Mouse (Mus musculus): ENCODE measurements around the gene Fut1. TPM values are rescaled to one million over a fixed set of nuclear protein-coding genes. Genes with fewer than 3 reads are reported as not detected.

The Fut1 gene
- polyA plus RNA-seq, 1 experiment from 2014 or later, result not detected

DNA sequence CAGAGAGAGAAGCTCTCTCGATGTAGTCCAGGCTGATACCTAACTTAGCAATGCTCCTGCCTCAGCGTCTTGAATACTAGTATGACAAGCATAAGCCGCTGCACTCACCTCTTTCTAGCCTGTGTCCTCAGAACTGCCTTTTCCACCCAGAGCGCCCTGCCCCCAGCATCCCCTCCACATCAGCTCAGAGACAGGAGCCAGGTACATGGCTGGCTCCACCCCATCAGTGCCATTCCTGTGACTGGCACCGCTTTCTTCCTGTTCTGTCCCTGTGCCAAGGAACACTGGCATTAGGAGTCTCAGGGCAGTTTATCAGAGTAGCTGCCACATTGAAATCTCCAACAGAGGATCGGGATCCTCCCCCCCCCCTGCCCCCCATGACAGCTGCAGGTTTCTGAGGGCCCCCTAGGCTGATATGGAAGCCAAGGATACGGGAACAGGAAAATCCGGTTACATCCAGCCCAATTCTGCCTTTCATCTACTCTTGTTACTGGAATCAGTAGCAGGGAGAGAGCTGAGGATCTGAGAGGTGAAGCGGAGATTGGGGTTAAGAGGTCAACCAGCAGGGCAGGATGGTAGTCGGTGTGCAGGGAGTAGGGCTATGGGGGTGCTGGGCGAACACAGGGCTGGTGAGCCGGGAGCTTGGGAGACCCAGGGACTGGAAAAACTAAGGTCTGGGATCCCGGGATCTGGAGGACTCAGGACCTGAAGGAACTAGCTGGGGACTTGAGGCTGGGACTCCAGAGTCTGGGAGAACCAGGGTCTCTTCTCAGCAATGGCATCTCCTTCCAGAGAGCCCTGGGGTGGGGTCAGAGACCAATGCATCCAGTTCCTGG lies 48.4 kb downstream of the Fut1 start:
- H3K4me3 ChIP-seq (ENCODE audit: inconsistent target), result no peak overlapping the region
- no peak overlapping the region for H3K27ac ChIP-seq
- H3K36me3 ChIP-seq (ENCODE audit: inconsistent target), result no peaks in the 10 kb centered on the region
- 77% methylated on average over 13 of the region's 13 CpGs for WGBS (ENCODE audit: missing documents)
- no peaks in the 10 kb centered on the region for H3K79me2 ChIP-seq (ENCODE audit: inconsistent target)

DNA sequence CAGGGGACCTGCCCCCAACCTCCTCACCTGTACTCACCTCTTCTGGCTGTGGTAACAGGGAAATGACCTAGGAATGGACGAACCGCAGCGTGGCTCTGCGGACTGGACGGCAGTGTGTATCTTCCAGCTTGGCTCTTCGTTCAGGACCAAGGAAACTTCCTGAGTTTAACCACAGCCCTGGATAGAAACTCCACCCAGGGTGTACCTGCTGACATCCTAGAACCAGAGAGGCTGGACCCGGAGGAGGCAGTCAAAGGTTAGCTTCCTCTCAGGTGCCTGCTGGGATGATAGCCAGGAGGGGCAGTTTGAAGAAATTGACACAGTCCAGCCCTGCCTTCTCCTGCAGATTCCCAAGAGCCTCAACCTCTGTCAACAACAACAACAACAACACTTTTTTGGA lies 49.1 kb downstream of the Fut1 start, which contains the start of gene Fut2:
Fut2 (minus strand) TSS at position 234 of the 400 bp plus-strand sequence.
- Histone ChIP-seq H3K27ac (no peak within 1 kb of the TSS), H3K36me3 (ENCODE audit: inconsistent target) (no peaks in the 10 kb centered on the region), H3K79me2 (ENCODE audit: inconsistent target) (no peaks in the 10 kb centered on the region), H3K4me3 (ENCODE audit: inconsistent target) (no peak within 1 kb of the TSS)
- 78% methylated on average over 7 of the region's 7 CpGs for WGBS (ENCODE audit: missing documents)

DNA sequence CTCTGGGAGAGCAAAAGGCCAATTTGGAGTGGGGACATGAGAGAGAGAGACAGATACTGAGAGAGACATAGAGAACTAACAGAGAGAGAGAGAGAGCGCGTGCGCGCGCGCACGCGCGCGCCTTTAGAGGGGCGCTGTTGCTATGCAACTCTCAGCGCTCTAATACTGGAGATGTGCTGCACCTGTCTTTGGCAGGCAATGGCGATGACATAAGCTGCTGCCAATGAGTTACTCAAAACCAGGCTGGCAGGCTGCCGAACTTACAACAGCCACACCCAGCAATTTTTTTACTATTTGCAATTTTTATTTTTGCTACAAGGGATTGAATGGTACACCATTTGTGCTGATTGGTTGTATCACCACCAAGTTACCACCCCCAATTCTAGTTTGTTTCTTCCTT lies 50.7 kb downstream of the Fut1 start:
- WGBS (ENCODE audit: missing documents), result 96% methylated on average over 14 of the region's 14 CpGs
- no peaks in the 10 kb centered on the region for H3K36me3 ChIP-seq (ENCODE audit: inconsistent target)
- H3K27ac ChIP-seq, result no peak overlapping the region
- no peak overlapping the region for H3K4me3 ChIP-seq (ENCODE audit: inconsistent target)
- no peaks in the 10 kb centered on the region for H3K79me2 ChIP-seq (ENCODE audit: inconsistent target)

DNA sequence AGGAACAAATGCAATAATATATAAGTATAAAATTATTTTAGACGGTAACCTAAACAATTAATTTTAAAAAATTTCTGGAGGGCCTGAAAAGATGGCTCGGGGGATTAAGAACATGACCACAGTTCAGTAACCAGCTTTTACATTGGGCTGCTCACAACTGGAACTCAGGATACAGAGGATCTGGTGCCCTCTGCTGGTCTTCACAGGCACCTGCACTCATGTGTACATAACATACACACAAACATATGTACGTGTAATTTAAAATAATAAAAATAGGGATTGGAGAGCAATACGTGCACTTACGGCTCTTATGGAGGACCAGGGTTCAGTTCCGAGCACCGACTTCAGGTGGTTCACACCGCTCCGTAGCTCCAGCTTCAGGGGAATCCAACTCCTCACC lies 51.8 kb downstream of the Fut1 start:
- no peak overlapping the region for H3K4me3 ChIP-seq (ENCODE audit: inconsistent target)
- no peaks in the 10 kb centered on the region for H3K79me2 ChIP-seq (ENCODE audit: inconsistent target)
- no peak overlapping the region for H3K27ac ChIP-seq
- H3K36me3 ChIP-seq (ENCODE audit: inconsistent target), result no peaks in the 10 kb centered on the region
- 95% methylated on average over 9 of the region's 9 CpGs for WGBS (ENCODE audit: missing documents)

Other genes starting within 250 kb of the Fut1 start
- gene Lin7b, start 246.7 kb upstream of the Fut1 start, polyA plus RNA-seq (2018), result 0.50 TPM in 1 of 3 replicates, not detected in the others
- 174 to 235 TPM (median 186 TPM) in 3 replicates for gene Snrnp70, start 221.5 kb upstream of the Fut1 start, polyA plus RNA-seq (2018)
- gene Kcna7, start 211.6 kb upstream of the Fut1 start, polyA plus RNA-seq (2018), result not detected in 3 replicates
- gene Ntf5, start 203.6 kb upstream of the Fut1 start, polyA plus RNA-seq (2018), result not detected in 3 replicates
- gene Lhb, start 196.5 kb upstream of the Fut1 start, polyA plus RNA-seq (2018), result not detected in 3 replicates
- gene Gys1, start 182.4 kb upstream of the Fut1 start, polyA plus RNA-seq (2018), result 7.1 to 9.5 TPM (median 7.3 TPM) in 3 replicates
- 14.9 to 41.5 TPM (median 18.7 TPM) in 3 replicates for gene Ruvbl2, start 179.2 kb upstream of the Fut1 start, polyA plus RNA-seq (2018)
- 15,351 to 37,573 TPM (median 32,957 TPM) in 3 replicates for gene Ftl1, start 157.4 kb upstream of the Fut1 start, polyA plus RNA-seq (2018)
- gene Bax, start 150.4 kb upstream of the Fut1 start, polyA plus RNA-seq (2018), result 72.6 to 246 TPM (median 245 TPM) in 3 replicates
- not detected in 3 replicates for gene Tulp2, start 135.4 kb upstream of the Fut1 start, polyA plus RNA-seq (2018)
- gene Gm45808, start 130.5 kb upstream of the Fut1 start, polyA plus RNA-seq (2018), result not detected in 3 replicates
- 12.5 to 24.6 TPM (median 12.8 TPM) in 3 replicates for gene Dhdh, start 128.5 kb upstream of the Fut1 start, polyA plus RNA-seq (2018)
- 298 to 734 TPM (median 400 TPM) in 3 replicates for gene Nucb1, start 106.9 kb upstream of the Fut1 start, polyA plus RNA-seq (2018)
- gene Ppp1r15a, start 91.0 kb upstream of the Fut1 start, polyA plus RNA-seq (2018), result 21.4 to 32.3 TPM (median 27.6 TPM) in 3 replicates
- 0.04 to 1.5 TPM (median 0.68 TPM) in 3 replicates for gene Plekha4, start 91.0 kb upstream of the Fut1 start, polyA plus RNA-seq (2018)
- 0.78 to 5.8 TPM (median 1.3 TPM) in 3 replicates for gene Hsd17b14, start 62.4 kb upstream of the Fut1 start, polyA plus RNA-seq (2018)
- 31.4 to 52.8 TPM (median 38.5 TPM) in 3 replicates for gene Bcat2, start 47.1 kb upstream of the Fut1 start, polyA plus RNA-seq (2018)
- gene Fgf21, start 1.8 kb upstream of the Fut1 start, polyA plus RNA-seq (2018), result not detected in 3 replicates
- gene Izumo1, start 4.5 kb downstream of the Fut1 start, polyA plus RNA-seq (2018), result not detected in 3 replicates
- gene Rasip1, start 10.2 kb downstream of the Fut1 start, polyA plus RNA-seq (2018), result 0.04 to 0.08 TPM (median 0.07 TPM) in 3 replicates
- not detected in 3 replicates for gene Mamstr, start 22.7 kb downstream of the Fut1 start, polyA plus RNA-seq (2018)
- gene Fut2, start 49.1 kb downstream of the Fut1 start, polyA plus RNA-seq (2018), result not detected in 3 replicates
- not detected in 3 replicates for gene Ntn5, start 66.7 kb downstream of the Fut1 start, polyA plus RNA-seq (2018)
- not detected in 3 replicates for gene Sec1, start 77.1 kb downstream of the Fut1 start, polyA plus RNA-seq (2018)
- 0.56 TPM in 1 of 3 replicates, not detected in the others for gene Car11, start 82.6 kb downstream of the Fut1 start, polyA plus RNA-seq (2018)
- gene Dbp, start 87.8 kb downstream of the Fut1 start, polyA plus RNA-seq (2018), result 11.3 to 58.2 TPM (median 52.9 TPM) in 3 replicates
- gene Rpl18, start 98.2 kb downstream of the Fut1 start, polyA plus RNA-seq (2018), result 290 to 1,003 TPM (median 791 TPM) in 3 replicates
- gene Sphk2, start 100.7 kb downstream of the Fut1 start, polyA plus RNA-seq (2018), result 47.1 to 55.5 TPM (median 51.5 TPM) in 3 replicates
- not detected in 3 replicates for gene Fam83e, start 103.9 kb downstream of the Fut1 start, polyA plus RNA-seq (2018)
- not detected in 3 replicates for gene Spaca4, start 108.5 kb downstream of the Fut1 start, polyA plus RNA-seq (2018)
- 0.04 to 0.06 TPM in 2 of 3 replicates, not detected in the other for gene Lmtk3, start 166.4 kb downstream of the Fut1 start, polyA plus RNA-seq (2018)
- gene Sult2b1, start 167.4 kb downstream of the Fut1 start, polyA plus RNA-seq (2018), result 0.55 to 1.1 TPM (median 0.56 TPM) in 3 replicates
- 42.8 to 66.2 TPM (median 50.0 TPM) in 3 replicates for gene Cyth2, start 197.3 kb downstream of the Fut1 start, polyA plus RNA-seq (2018)
- gene Kcnj14, start 207.5 kb downstream of the Fut1 start, polyA plus RNA-seq (2018), result not detected in 3 replicates
- 4.9 to 28.9 TPM (median 5.3 TPM) in 3 replicates for gene Grwd1, start 213.7 kb downstream of the Fut1 start, polyA plus RNA-seq (2018)